Mouse (Mus musculus) v-Abl transformed pro-B cells (cell line): Measurements from ENCODE around the gene Slit1.

Experiments used
- in situ Hi-C, 2 experiments: fragments of 400-800 bp; cut with MboI; formaldehyde crosslinking; loops; one replicate each; pipeline ENCODE4 v1.15.1; 2025; ENCODE audit not compliant: unreplicated experiment in 2 of 2

Gene Slit1

DNA sequence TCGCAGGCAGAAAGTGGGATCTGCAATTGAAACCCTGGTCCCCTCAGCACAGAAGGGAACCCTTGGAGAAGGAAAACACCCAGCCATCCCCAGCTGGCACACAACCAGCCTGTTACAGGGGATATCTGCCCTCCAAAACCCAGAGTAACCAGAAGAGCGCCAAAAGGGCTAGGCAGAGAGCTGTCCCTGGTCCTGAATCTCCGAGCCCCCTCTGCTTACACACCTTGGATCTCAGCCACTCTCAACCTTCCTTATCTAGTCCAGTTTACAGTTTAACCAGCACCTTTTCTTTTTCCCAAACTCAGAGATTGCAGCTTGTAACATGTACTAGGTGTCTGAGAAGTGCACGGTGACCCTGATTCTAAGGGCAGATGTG lies 82.5 kb downstream of the Slit1 start:
- in situ Hi-C loops: no loop called here

GRCm38 (mm10) chr19:41660294-41660998 lies 83.0 kb downstream of the Slit1 start:
- in situ Hi-C loops: no loop called here

DNA sequence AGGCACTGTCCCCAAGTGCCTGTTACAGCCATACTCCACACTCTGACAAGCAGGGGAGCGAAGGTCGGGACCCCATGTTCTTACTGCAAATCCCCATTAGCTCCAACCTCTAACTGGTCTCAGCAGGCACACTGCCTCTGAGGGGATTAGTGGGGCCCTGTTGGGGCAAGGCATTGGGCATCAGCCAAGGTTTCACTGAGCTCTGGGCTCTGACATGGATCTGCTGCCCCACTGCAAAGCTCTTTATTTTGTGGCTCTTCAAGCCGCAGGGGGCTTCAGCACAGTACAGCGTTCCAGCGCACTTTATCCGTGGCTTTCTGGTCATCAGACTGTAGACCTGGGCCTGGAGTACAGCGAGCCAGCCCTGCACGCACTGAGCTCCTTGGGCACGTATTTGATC lies 86.0 kb downstream of the Slit1 start:
- in situ Hi-C loops: loop anchor here (5.0 to 10.0 kb wide), 3 partner anchors 100 to 367 kb away; no protein-coding TSS in a partner anchor

DNA sequence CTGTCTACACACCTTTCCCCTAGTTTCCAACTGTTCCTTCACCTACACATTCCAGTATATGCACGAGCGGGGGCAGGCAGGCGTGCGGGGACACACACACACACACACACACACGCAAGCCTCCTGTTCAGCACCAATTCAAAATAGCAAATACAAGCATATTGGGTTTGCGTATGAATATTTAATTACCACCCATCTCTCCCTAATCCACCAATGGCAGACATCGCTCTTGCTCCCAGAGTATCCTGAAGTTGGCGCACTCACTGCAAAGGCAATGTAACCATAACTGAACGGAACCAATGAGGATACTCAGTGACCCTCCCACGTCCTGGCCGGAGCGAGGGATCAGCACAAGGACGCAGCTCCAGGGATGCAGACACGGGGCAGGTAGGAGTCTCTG lies 86.8 kb downstream of the Slit1 start:
- in situ Hi-C loops: loop anchor here (5.0 to 10.0 kb wide), 3 partner anchors 101 to 368 kb away; no protein-coding TSS in a partner anchor

DNA sequence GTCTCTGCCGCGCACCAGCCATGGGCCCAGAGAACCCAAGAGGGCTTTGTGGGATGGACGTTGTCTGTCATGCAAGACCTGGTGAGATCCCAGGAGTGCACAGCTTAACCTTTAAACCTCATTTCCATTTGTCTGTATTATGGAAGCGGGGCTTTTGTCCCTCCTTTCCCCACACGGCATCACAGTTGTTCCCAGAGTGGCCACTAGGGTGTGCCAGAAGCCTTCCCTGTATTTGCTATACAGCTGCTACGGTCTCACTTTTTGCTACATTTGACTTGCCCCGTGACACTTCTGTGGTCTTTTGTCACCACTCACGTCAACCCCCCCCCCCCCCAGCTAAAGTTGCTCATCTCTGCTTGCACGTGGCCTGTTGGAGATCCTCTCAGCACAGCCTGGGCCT lies 87.5 kb downstream of the Slit1 start:
- in situ Hi-C loops: loop anchor here (5.0 to 10.0 kb wide), 3 partner anchors 101 to 369 kb away; no protein-coding TSS in a partner anchor

DNA sequence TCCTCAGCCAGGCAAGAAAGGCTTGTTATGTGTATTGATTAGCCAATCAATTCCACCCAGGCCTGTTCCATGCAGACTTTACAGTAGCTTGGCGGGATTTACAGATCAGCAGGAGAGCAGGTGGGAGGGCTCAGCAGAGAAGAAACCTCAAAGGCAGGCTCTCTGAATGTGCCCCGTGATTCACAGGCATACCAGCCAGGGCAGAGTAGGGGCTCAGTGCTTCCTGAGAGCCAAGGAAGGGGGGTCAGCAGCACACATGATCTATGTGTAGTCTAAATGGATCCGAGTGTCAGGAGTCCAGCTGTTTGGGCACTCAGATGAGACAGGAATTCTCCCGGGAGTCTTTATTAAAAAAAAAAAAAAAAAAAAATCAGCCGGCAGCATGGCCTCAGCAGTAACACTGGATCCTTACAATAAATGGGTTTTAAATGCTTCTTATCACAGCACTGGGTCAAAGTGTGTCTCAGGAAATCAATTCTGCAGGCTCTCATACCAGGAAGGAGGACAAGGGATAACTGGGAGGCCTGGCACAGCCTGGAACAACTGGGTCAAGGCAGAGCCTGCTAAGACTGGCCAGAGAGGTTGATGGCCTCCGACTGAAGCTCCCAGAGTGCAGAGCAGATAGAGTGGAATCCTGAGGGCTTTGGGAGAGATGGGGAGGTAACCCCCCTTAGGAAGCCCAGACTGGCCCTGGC lies 88.2 kb downstream of the Slit1 start:
- in situ Hi-C loops: loop anchor here (5.0 to 10.0 kb wide), 3 partner anchors 102 to 370 kb away; no protein-coding TSS in a partner anchor

DNA sequence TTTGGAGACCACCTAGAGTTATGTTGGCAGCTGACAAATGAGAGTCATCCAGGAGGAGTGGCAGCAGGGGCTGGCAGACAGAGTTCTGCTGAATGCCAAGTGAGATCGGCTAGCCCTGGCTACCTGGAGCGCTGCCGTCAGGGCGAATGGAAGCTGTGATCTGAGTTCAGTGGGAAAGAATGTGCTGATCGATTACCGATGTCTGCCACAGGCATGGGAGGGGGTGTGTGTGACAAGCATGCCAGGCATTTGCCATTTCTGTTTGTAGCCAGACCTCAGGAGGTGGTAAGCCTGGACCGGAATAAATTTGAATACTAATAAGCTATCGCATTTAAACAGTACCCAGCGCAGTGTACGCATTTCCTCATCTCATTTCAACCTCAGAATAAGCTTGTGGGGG lies 91.5 kb downstream of the Slit1 start:
- in situ Hi-C loops: loop anchor here in 1 of 2 experiments (10.0 kb wide), 1 partner anchor 373 kb away; no protein-coding TSS in a partner anchor

DNA sequence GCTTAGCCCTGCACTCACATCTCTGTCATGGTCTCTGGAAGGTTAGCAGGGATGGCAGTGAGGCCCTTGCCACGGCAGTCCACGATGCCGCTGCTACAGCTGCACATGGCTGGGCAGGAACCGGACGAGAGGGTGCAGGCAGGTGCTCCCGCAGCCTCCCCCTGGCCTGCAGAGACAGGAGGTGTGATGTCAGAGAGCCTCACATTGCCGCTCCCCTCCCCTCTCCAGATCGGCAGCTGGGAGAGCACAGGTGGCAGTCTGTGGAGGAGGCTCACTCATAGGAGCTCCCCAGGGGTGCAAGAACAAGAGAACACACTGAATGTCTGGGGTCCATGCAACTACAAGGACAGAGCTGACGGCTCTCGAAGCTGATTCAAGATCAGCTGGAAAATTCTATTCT lies 94.1 kb downstream of the Slit1 start:
- in situ Hi-C loops: no loop called here

DNA sequence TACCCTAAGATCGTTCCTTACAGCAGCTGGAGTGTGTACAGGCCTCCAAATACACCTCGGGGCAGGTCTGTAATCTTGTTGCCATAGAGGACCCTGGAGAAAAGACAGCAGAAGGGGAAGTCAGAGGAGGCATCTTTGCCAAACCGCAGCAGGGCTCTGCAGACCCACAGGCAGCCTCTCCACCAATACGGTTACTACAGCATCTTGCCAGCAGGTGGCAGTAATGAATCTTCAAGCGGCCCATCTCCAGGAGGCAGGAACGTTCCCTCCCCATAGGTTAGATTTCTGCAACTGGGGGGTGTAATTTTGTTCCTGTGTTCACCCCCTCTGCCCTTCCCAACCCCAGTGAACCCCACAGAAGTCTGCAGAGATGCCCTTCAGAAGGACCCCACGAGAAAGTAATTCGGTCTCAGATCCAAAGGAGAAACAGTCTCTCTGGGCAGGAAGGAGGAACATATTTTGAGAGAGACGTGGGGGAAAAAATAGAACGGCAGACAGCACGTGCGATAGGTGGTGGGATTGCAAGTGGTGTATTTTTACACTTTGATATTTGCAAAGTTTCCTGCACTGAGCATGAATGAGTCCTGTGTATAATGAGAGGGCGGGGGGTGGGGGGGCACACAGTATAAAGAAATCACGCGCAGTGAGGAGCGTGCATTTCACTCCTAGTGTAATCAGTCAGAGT lies 96.4 kb downstream of the Slit1 start:
- in situ Hi-C loops: no loop called here

DNA sequence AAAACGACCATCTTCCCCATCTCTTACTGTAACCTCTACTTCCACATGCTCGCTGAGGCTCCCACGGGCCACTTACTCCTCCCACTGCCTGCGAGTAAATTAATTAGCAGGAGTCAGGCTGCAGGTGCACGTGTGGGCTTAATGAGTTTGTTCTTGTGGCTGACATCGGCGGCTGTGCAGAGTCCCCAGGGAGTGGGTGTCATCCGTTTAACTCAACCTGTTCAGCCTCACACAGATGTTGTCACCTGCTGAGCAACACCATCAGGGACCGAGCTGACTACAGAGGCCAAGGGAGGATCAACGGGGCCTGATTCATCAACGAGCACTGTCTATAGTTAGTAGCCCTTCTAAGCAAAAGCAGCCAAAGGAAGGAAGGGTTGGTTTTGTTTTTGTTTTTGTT lies 100.5 kb downstream of the Slit1 start:
- in situ Hi-C loops: no loop called here

DNA sequence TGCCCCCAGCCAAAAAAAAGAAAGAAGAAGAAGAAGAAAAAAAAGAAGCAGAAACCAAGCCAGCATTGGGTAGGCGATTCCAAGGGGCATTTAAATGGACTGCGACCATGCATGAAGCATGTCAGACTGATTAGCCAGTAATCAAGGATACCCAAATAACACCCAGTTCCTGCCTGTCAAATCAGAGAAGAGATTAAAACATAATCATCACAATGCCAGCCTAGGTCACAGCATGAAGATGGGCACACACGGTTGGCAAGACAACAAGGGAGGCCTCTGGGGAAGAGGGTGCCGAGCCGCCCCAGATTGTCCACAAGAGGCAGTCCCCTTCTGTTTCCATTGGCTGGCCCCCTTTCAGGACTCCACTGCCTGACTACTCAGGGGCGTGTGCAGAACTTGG lies 108.5 kb downstream of the Slit1 start:
- in situ Hi-C loops: no loop called here

DNA sequence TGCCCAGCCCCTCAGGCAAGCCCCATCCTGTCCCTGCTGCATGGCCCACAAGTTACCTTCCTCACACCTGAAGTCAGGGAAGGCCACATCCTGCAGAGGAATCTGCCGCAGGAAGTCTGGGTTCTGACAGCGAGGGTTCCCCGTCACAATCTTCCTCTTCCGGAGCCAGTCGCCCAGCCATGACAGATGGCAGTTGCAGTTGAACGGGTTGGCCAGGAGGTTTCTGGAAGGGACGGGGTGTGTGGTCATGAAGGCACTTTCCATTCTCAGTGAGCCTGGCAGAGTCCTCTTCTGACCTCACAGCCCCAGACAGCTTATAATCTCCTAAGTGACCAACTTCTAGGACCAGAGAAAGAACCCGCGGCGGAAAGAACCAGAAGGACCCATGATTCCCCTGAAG lies 109.4 kb downstream of the Slit1 start:
- in situ Hi-C loops: no loop called here

GRCm38 (mm10) chr19:41629532-41629931 lies 113.9 kb downstream of the Slit1 start:
- in situ Hi-C loops: loop anchor here in 1 of 2 experiments (10.0 kb wide), 2 partner anchors 135 to 145 kb away; partner anchors contain the start of gene Lcor

DNA sequence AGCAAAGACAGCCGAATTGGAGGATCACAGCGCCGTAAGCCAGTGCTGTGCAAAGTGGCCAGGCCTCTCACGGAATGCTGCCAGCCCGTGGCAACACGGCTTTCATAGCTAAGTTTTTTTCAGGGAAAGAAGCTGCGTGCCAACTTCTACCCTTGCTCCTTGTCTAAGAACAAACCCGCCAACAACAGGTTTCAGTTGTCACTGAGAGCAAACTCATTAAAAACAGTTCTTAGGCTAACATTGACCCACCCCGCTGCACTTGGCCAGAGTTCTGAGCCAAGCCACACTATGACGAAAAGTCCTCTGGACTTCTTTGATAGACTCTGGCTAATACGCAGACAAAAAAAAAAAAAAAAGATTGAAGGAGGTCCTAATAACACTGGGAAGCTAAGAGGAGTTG lies 114.5 kb downstream of the Slit1 start:
- in situ Hi-C loops: loop anchor here in 1 of 2 experiments (10.0 kb wide), 2 partner anchors 136 to 144 kb away; partner anchors contain the start of gene Lcor

- in situ Hi-C loops: loop anchor here in 1 of 2 experiments (10.0 kb wide), 2 partner anchors 136 to 144 kb away; partner anchors contain the start of gene Lcor
Measured at GRCm38 (mm10) chr19:41620366-41621092, 122.9 kb downstream of the Slit1 start.

DNA sequence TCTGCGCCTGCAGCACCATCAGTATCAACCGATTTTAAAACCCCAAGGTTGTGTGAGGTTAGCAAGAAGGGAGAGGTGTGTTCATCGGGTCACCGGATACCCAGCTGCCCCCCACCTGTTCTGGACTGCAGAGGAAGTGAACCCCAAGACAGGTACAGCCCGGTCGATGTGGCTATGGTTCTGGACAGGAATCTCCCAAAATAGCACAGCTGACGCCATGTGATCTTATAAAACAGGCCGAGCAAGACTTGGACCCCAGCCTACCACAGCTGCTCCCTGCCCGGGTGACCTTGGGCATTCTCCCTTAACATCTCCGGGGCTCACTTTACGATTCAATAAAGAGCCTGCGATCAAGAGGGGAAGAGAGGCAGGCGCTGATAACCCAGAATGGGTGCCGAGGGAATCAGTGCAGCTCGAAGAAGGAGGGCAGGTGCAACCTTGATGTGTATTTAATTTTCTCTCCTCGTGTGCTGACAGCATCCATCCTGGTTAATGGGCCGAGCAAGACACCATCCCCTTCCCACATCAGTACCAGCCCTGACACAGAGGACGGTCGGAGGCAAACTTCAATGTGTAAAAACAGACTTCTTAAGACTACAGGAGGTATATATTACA lies 124.6 kb downstream of the Slit1 start:
- in situ Hi-C loops: loop anchor here in 1 of 2 experiments (5.0 kb wide), 1 partner anchor 302 kb away; no protein-coding TSS in a partner anchor

- in situ Hi-C loops: loop anchor here in 1 of 2 experiments (5.0 kb wide), 1 partner anchor 301 kb away; no protein-coding TSS in a partner anchor
Measured at GRCm38 (mm10) chr19:41618153-41618657, 125.3 kb downstream of the Slit1 start.

DNA sequence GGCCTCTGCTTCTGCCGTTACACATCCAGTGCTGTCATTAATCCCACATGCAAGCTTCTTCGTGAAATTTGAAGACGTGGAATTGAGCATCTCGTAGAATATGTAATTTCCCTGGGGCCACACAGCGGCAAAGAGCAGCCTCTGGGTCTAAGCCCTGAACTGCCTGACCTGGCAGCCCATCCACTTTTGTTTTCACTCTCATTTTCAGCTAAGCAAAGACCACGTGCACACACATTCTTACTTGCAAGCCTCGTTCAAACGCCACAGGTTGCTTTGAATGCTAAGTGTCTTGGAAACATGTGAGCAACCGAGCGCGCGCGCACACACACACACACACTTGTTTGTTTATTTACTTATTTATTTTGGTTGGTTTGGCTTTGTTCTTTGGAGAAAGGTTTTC lies 126.4 kb downstream of the Slit1 start:
- in situ Hi-C loops: loop anchor here in 1 of 2 experiments (5.0 kb wide), 1 partner anchor 300 kb away; no protein-coding TSS in a partner anchor

DNA sequence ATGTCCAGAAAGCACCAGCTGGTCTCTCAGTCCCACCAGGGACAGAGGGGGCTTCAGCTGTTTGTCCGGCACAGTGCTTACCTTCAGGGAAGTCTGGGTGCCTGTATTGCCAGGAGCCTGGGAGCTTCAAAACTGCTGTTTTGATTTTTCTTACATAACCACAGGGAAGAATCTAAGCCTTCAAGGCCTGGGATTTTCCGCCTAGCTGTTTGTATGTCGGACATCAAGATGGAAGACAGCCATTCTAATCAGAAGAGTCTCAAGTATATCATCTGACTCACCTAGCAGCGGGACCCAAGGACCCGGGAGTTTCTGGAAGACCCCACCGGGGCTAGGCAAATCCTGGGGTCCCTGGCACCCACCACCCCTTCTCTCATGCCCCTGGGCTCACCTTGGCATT lies 127.2 kb downstream of the Slit1 start:
- in situ Hi-C loops: loop anchor here in 1 of 2 experiments (5.0 kb wide), 1 partner anchor 299 kb away; no protein-coding TSS in a partner anchor
